Mouse (Mus musculus): ENCODE data around the gene Theg.
A peak's percentile ranks its signal among the peaks of the same experiment; 100 is the strongest.

The Theg gene

GRCm38 (mm10) chr10:79587061-79587751 is at the start of gene Theg:
Theg (minus strand) TSS chr10:79587331.
- DNase-seq, result no peak

GRCm38 (mm10) chr10:79636287-79636686 is 49.2 kb upstream of the Theg start:
- no peak for DNase-seq

GRCm38 (mm10) chr10:79633006-79633777 is 46.1 kb upstream of the Theg start:
- DNase-seq, result no peak

- no peak for DNase-seq
Measured at GRCm38 (mm10) chr10:79631432-79631831, 44.3 kb upstream of the Theg start.

- no peak for DNase-seq
Measured at GRCm38 (mm10) chr10:79628377-79628776, 41.2 kb upstream of the Theg start.

DNA sequence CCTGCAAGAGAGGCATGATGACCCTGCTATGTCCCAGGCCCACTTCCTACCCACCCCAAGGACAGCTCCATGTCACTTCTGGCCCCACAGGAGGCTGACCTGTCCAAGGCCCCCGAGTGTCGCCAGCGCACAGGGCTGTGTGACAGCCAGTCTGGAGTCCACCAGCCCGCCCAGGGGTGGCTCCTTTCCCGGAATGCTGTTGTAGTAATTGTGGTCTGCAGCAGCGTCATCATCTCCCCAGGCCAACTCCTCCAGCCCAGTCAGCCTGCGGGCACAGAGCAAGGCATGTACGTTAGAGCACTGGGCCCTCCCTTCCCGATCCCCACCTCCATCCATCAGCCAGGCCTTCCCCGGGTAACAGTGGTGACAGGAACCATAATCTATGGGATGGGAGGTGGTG is 39.0 kb upstream of the Theg start:
- no peak for DNase-seq

DNA sequence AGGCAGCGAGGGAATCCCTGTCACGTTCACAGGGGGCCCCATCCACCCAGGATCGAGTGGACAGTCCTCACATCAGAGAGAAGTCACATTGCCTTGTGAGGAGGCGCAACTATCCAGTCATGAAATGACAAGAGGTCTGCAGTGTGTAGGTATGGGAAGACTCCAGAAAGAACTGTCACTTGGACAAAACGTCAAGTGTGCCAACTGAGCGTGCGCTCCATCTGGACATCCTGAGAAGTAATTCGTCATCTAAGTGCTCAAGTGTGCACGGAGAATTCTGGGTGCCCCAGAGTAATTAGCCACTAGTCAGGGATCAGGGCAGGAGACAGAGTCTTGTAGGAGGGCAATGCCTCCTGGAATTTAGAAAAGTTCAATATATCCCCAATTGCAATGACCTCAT is 38.3 kb upstream of the Theg start:
- DNase-seq, result no peak

- no peak for DNase-seq
Measured at GRCm38 (mm10) chr10:79623950-79624349, 36.8 kb upstream of the Theg start.

DNA sequence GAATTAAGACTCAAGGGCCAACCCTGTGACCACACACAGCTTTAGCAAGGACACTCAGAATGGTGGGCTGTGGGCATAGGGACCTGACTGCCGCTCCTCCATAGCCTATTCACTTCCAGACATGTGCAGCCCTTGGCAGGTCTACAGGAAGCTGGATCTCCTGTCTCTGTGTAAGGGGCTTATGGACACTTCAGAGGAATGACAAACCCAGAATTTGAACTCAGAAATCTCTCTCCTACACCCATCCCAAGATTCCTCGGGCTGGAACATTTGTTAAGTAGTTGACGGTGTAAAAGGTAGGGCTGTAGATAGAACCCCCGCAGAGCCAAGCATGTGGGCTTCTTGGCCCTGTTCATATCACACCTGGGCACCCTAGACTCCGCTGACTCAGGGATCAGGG is 29.2 kb upstream of the Theg start:
- DNase-seq, result no peak

- no peak for DNase-seq
Measured at GRCm38 (mm10) chr10:79615860-79616259, 28.7 kb upstream of the Theg start.

- no peak for DNase-seq
Measured at GRCm38 (mm10) chr10:79614305-79614643, 27.1 kb upstream of the Theg start.

- DNase-seq, result peak; percentile 9 to 30
Measured at GRCm38 (mm10) chr10:79613578-79614304, 26.6 kb upstream of the Theg start, which contains the start of gene C2cd4c. C2cd4c (minus strand) TSS chr10:79614025.

DNA sequence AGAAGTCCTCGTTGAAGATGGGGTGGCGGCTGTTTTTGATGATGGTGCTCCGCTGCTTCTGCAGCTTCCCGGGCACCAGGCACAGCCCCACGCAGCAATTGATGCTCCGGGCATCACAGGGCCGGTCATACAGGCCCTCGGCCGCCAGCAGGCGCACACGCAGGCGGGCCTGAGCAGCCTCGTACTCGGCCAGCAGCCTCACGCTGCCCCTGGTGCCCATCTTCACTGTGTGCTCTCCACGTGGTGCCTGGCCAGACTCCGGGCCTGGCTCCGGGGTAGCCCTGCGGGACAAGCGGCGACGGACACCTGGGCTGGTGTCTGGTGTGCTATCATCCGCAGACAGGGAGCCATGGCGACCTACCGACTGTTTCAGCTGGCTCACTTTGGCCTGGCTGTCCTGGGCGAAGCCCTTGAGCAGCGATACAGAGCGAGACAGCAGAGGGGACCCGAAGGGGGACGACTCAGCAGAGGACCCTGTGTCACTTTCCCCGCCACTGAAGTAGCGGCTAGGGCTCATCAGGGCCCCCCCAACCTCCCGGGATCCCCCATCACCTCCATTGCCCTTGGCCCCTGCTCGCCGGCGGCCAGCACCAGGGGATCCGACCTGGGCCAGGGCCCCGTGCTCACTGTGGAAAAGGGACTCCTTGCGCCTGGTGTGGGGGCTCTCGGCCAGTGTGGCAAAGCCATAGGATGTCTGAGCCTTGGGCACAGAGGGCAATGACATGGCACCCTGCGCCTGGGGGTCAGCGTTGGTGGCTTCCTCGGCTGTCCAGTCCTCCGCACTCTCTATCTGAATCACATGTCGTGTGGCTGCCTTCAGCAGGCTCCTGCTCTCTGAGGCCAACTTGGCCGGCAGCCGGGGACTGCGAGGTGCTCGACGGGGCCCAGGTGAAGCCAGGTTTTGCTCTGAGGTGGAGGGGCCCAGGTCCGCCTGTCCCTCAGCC is 25.3 kb upstream of the Theg start:
- DNase-seq, result no peak

DNA sequence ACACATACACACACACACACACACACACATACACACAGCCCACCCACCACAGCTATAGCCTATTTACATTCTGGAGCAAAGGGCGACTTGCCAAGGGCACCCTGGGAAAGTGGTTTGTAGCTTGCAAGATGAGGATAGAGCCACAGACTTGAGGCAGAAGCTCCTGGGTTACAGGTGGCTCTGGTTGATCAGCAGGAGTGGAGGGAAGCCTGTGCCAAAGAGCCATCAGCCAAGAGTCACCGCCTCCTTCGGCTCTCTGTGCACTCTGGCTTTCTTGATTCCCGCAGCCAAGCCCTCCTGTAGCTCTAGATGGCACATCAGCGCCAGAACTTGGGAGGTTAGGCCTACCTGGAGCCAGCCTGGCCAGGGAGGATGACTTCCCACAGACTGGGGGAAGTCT is 24.2 kb upstream of the Theg start:
- no peak for DNase-seq

- no peak for DNase-seq
Measured at GRCm38 (mm10) chr10:79609276-79609675, 22.1 kb upstream of the Theg start.

GRCm38 (mm10) chr10:79607892-79608291 is 20.8 kb upstream of the Theg start:
- no peak for DNase-seq

DNA sequence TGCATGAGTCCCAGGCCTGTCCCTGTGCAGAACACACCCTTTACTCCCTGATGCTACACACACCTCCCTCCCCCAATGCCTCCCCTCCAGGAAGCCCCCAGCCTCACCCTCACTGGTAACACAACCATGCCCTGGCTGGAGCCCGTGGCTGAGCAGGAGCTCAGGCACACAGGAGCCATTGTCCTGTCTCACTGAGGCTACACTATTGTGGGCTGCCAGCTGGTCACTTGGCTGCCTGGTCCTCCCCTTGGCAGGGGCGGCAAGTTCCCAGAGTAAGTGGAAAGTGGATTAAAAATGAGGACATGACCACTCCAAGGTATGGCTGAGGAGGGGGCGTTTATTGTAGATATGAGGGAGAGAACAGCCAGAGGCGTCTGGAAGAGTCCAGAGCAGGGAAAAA is 19.4 kb upstream of the Theg start:
- DNase-seq, result no peak

DNA sequence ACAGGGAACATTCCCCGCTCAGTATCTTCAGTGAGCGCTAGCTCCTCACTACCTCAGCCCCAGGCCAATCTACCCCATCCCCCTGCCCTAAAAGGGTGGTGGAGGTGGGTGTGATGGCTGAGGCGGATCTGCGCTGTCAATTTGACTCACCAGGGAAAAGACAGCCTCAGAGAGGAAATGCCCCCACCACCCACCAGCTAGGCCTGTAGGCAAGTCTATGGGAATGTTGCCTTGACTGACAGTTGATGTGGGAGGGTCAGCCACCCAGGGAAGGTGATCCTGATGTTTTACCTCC is 10.8 kb upstream of the Theg start:
- DNase-seq, result no peak

DNA sequence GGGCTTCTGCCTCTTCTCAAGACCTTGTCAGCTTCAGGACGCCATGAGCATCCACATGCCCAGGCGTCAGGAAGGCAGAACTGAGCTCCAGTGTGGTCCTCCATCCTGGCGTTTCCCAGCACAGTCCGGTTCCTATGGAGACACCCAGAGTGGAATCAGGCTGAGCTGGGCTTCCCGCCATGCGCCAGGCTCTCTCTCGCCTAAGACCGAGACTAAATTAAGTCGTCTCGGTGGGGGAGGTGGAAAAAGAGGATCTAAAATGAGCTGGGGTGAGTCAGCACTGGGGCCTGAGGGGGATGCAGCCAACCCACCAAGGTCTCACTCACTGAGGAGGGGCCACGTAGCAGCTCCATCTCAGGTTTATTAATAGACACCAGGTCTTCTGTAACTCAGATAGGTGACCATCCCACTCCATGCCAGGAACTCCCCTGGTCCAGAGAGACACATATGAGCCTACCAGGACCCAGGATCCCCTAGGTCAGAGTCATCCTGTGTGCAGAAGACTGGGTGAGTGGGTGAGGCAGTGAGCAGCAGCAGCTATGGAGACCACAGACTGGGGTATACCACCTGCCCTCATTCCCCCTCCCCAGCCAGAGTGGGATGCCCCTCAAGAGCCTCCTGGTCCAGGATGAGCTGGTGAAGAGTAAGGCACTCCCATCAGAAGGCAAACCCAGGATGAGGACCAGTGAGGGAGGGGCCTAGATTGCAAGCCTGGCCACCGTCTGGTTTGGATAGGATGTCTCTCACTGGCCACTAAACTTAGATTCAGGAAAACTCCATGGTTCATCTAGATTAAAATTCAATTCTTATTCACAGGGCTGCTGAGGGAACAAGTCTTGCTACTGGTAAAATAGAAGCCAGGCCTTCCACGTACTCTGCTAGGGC is 10.2 kb upstream of the Theg start:
- no peak for DNase-seq

DNA sequence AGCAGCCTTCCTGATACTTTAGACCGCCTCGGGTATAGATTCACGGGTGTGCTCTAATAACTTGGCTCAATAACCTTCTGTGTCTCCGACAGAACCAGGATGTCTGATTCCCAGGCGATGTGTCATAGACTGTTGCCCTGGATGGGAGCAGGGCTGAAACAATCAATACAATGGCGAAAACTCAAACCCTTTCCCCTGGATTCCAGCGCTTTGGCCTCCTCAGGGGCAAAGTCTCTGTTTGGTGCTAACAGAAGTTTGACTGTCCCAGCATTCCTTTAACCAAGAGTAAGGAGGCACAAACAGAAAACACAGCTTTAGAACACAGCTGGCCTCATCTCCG is 8.4 kb upstream of the Theg start:
- no peak for DNase-seq

- peak; percentile 16 to 22 for DNase-seq
Measured at GRCm38 (mm10) chr10:79594872-79595589, 7.9 kb upstream of the Theg start.

Data from thymus, postnatal 36 days (tissue).